Mouse (Mus musculus) limb, embryonic 14.5 days (tissue): ENCODE results near the gene Nudt19. TPM values are rescaled to one million over a fixed set of nuclear protein-coding genes. Genes with fewer than 3 reads are reported as not detected.
"Not testable (repeated sequence)": the region's sequence is repeated elsewhere in the genome, so short reads cannot be mapped to it uniquely, and the experiment has no call there.

Source experiments
- ATAC-seq: fragments of 200-750 bp; cut with Nextera tagmentation; 2 replicates; pipeline ENCODE4 v1.8.0; 2017; ENCODE audit warnings: low read depth, moderate number of reproducible peaks, moderate TSS enrichment; ENCODE audit not compliant: low FRiP score
- DNase-seq: peaks from one replicate; pipeline ENCODE4 v3.0.0-alpha.2; 2015; ENCODE audit warnings: low spot score
- H3K27ac ChIP-seq: fragments of 300-500 bp; sonication (generic); replicated peaks from 2 replicates; pipeline ENCODE4 v1.5.1; 2014; ENCODE audit warnings: low read depth, mild to moderate bottlenecking, low read length, moderate library complexity, mixed read lengths
- H3K27me3 ChIP-seq: fragments of 300-500 bp; sonication (generic); 2 replicates; pipeline ENCODE4 v1.6.1; 2014; ENCODE audit warnings: low read length, mixed read lengths; ENCODE audit not compliant: control insufficient read depth, insufficient read depth
- H3K36me3 ChIP-seq: fragments of 300-500 bp; sonication (generic); 2 replicates; pipeline ENCODE4 v1.6.1; 2014; ENCODE audit warnings: mild to moderate bottlenecking, low read length, moderate library complexity, mixed read lengths; ENCODE audit not compliant: control insufficient read depth, insufficient read depth
- H3K4me1 ChIP-seq: fragments of 300-500 bp; sonication (generic); 2 replicates; pipeline ENCODE4 v1.6.1; 2014; ENCODE audit warnings: antibody characterized with exemption, low read length, mixed read lengths; ENCODE audit not compliant: control insufficient read depth, insufficient read depth
- H3K4me2 ChIP-seq: fragments of 300-500 bp; sonication (generic); replicated peaks from 2 replicates; pipeline ENCODE4 v1.6.1; 2014; ENCODE audit warnings: low read depth, mild to moderate bottlenecking, low read length, moderate library complexity; ENCODE audit not compliant: severe bottlenecking
- H3K4me3 ChIP-seq: fragments of 300-500 bp; sonication (generic); replicated peaks from 2 replicates; pipeline ENCODE4 v1.5.1; 2014; ENCODE audit warnings: low read length
- H3K9ac ChIP-seq: fragments of 300-500 bp; sonication (generic); 2 replicates; pipeline ENCODE4 v1.6.1; 2014; ENCODE audit warnings: mild to moderate bottlenecking, low read depth, low read length, moderate library complexity; ENCODE audit not compliant: severe bottlenecking
- H3K9me3 ChIP-seq: fragments of 300-500 bp; sonication (generic); 2 replicates; pipeline ENCODE4 v1.6.1; 2016; ENCODE audit warnings: low read length; ENCODE audit not compliant: control insufficient read depth
- POLR2A ChIP-seq: fragments of 200-500 bp; IDR thresholded peaks from 2 replicates; pipeline ENCODE4 v1.8.0; 2012; ENCODE audit warnings: inconsistent platforms, mild to moderate bottlenecking, moderate library complexity, borderline replicate concordance; ENCODE audit not compliant: insufficient read depth, insufficient read length; ENCODE audit errors: extremely low read depth
- WGBS: fragments of 180-500 bp; shearing (Covaris S2); extraction: QIAGEN DNeasy Blood & Tissue Kit; methylation state at CpG from one replicate; pipeline ENCODE4 v1.1.7; 2014; 5-methylcytosine and 5-hydroxymethylcytosine counted together
- polyA plus RNA-seq, 2 experiments: library from polyadenylated mRNA; depleted of rRNA in 1 of 2; stranded (reverse) in 1 of 2; unstranded in 1 of 2; fragments of >200 nt; fragmentation: Nextera tagmentation in 1 of 2; extraction: Ambion mirVana in 1 of 2; gene quantifications; 2 replicates each; pipeline versions ENCODE4 v1.2.1 to v1.2.3; 2012 to 2014

Nudt19 gene
- polyA plus RNA-seq, 2 experiments: 25.8 to 49.0 TPM

- no peak for TF ChIP-seq POLR2A
- Histone ChIP-seq H3K4me1 (peaks cover 19% of the 10 kb centered on the region), H3K27ac (no peak overlapping the region), H3K4me3 (peak overlapping the region; percentile 90; the same call in 1 of the 2 replicates), H3K9ac (no peak overlapping the region), H3K9me3 (no peaks in the 10 kb centered on the region), H3K36me3 (no peaks in the 10 kb centered on the region), H3K27me3 (peaks cover 35% of the 10 kb centered on the region), H3K4me2 (peak overlapping the region; percentile 100; the same call in 1 of the 2 replicates)
- ATAC-seq: no peak
- DNase-seq: no peak
- WGBS: 18% methylated on average over 11 of the region's 11 CpGs
Observed at GRCm38 (mm10) chr7:35583476-35584025, 27.4 kb upstream of the Nudt19 start.

DNA sequence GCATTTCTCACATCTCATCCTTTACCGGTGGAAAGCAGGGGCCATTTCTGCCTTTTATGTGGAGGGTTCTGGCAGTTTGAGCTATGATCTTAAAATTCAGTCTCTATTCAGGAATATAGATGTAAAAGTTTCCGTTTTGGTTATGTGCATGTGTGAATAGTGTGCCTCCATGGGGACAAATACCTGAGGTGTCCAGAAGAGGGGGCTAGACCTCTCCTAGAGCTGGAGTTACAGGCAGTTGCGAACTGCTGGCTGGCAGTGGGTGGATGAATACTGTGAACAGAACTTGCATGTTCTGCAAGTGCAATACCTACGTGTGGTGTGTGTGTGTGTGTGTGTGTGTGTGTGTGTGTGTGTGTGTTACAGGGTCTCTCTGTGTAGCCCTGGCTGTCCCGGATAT lies 26.6 kb upstream of the Nudt19 start:
- Histone ChIP-seq H3K27ac (no peak overlapping the region), H3K9ac (no peak overlapping the region), H3K4me1 (peaks cover 14% of the 10 kb centered on the region), H3K9me3 (no peaks in the 10 kb centered on the region), H3K27me3 (peaks cover 35% of the 10 kb centered on the region), H3K36me3 (no peaks in the 10 kb centered on the region), H3K4me3 (no peak overlapping the region), H3K4me2 (no peak overlapping the region)
- WGBS: 69% methylated on average over 5 of the region's 5 CpGs
- TF ChIP-seq POLR2A: no peak
- ATAC-seq (no peak), DNase-seq (no peak)

DNA sequence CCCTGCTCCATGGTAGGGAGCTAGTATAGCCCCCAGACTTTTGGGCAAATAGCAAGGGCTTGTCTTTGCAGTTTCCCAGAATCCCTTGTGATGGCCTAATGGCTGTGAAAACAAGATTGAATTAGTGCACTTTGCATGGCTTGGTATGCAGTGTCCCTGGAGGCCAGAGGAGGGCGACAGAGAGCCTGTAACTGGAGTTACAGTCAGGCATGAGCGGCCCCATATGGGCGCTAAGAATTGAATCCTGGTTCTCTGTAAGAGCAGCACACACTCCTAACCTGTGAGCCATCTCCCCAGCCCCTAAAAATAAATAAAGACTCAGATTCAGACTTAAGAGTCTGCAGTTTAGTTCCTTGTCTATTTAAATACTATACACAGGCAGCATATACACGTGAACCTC lies 23.7 kb upstream of the Nudt19 start:
- H3K4me1 ChIP-seq: peaks cover 8% of the 10 kb centered on the region; the same call in 1 of the 2 replicates
- ATAC-seq (no peak), DNase-seq (no peak)
- H3K27me3 ChIP-seq: peaks cover 32% of the 10 kb centered on the region
- no peak overlapping the region for H3K4me3 ChIP-seq
- no peaks in the 10 kb centered on the region for H3K36me3 ChIP-seq
- no peak overlapping the region for H3K9ac ChIP-seq
- no peak overlapping the region for H3K4me2 ChIP-seq
- no peak for TF ChIP-seq POLR2A
- H3K27ac ChIP-seq: no peak overlapping the region
- no peaks in the 10 kb centered on the region for H3K9me3 ChIP-seq
- 34% methylated on average over 4 of the region's 4 CpGs for WGBS

DNA sequence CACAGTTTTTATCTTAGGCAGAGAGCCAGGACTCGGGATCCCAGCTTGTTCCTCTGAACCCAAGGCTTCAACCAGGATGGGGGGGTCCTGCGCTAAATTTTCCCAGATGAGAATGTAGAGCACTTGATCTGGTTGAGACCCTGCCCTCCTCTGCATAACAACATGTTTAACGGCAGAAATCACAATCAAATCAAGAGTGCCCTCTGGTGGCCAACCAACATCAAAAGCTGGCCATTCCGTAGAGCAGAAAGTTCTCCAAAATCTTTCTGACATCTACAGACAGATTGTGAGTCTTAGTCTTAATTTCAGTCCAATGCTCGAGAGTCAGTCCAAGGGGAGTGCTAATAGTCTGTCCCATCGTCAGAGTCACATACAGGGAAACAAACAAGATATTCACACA lies 14.8 kb upstream of the Nudt19 start:
- not testable (repeated sequence) for DNase-seq, H3K36me3 ChIP-seq, H3K9me3 ChIP-seq, H3K4me3 ChIP-seq, H3K27ac ChIP-seq, ATAC-seq, H3K9ac ChIP-seq, H3K4me1 ChIP-seq, H3K4me2 ChIP-seq, H3K27me3 ChIP-seq
- WGBS: 30% methylated on average over 6 of the region's 6 CpGs

DNA sequence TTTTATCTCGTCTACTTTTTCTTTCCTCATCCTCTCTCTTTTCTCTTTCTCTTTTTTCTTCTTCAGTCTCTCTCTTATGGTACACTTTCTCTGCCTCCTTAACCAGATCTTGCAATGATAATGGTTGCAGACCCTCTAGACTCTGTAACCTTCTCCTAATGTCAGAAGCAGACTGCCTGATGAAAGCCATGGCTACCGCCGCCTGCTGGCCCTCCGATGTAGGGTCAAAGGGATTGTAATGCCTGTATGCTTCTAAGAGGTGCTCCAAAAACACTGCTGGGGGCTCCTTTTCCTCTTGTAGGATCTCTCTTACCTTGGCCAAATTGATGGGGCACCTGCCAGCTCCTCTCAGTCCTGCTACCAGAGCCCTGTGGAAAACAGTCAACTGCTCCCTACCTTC lies 13.6 kb upstream of the Nudt19 start:
- H3K4me3 ChIP-seq, H3K4me1 ChIP-seq, H3K27ac ChIP-seq, H3K27me3 ChIP-seq, H3K36me3 ChIP-seq, H3K9ac ChIP-seq, H3K9me3 ChIP-seq, H3K4me2 ChIP-seq, ATAC-seq, DNase-seq: not testable (repeated sequence)
- 87% methylated on average over 4 of the region's 4 CpGs for WGBS

- not testable (repeated sequence) for H3K9me3 ChIP-seq, H3K36me3 ChIP-seq, H3K9ac ChIP-seq, ATAC-seq, H3K4me1 ChIP-seq, H3K27me3 ChIP-seq, H3K4me3 ChIP-seq, H3K27ac ChIP-seq, DNase-seq, H3K4me2 ChIP-seq
- WGBS: 77% methylated on average over 13 of the region's 13 CpGs
Observed at GRCm38 (mm10) chr7:35565965-35566364, 9.9 kb upstream of the Nudt19 start.

- not testable (repeated sequence) for ATAC-seq, H3K4me3 ChIP-seq, H3K4me1 ChIP-seq, H3K9ac ChIP-seq, H3K27ac ChIP-seq, H3K27me3 ChIP-seq, H3K36me3 ChIP-seq, H3K9me3 ChIP-seq, DNase-seq, H3K4me2 ChIP-seq
- WGBS: 83% methylated on average over 10 of the region's 10 CpGs
Observed at GRCm38 (mm10) chr7:35564872-35565271, 8.8 kb upstream of the Nudt19 start.
